Mouse (Mus musculus) small intestine, adult 2 months (tissue): ENCODE measurements at regions not wholly inside any gene's neighbourhood (a gene's known extent, or its start where the extent isn't known, plus 50 kb on each side); places are given as distances from the start of the nearest gene placed in this dataset.

Experiments used
- H3K27ac ChIP-seq: fragments of 200-500 bp; 2 replicates; pipeline ENCODE4 v1.5.1; 2012; ENCODE audit warnings: low read depth, low read length, control low read depth, inconsistent platforms; ENCODE audit not compliant: insufficient read depth
- H3K27me3 ChIP-seq: fragments of 200-500 bp; 2 replicates; pipeline ENCODE4 v1.6.1; 2012; ENCODE audit warnings: mild to moderate bottlenecking, moderate library complexity, low read length, inconsistent platforms; ENCODE audit not compliant: control insufficient read depth, insufficient read depth
- H3K36me3 ChIP-seq: fragments of 200-500 bp; 2 replicates; pipeline ENCODE4 v1.6.1; 2012; ENCODE audit warnings: mild to moderate bottlenecking, low read length, control low read depth, inconsistent platforms; ENCODE audit not compliant: control insufficient read depth, insufficient read depth
- H3K4me1 ChIP-seq: fragments of 200-500 bp; 2 replicates; pipeline ENCODE4 v1.6.1; 2012; ENCODE audit warnings: low read length, inconsistent platforms, mixed read lengths; ENCODE audit not compliant: control insufficient read depth, insufficient read depth, insufficient read length
- H3K4me3 ChIP-seq: fragments of 200-500 bp; 2 replicates; pipeline ENCODE4 v1.5.1; 2012; ENCODE audit warnings: low read depth, mild to moderate bottlenecking, control low read depth, inconsistent platforms, low read length, moderate library complexity
- CTCF ChIP-seq: fragments of 200-500 bp; IDR thresholded peaks from 2 replicates; pipeline ENCODE4 v1.5.1; 2012; ENCODE audit warnings: low read depth, mild to moderate bottlenecking, control low read depth, inconsistent platforms, low read length, moderate library complexity, mixed read lengths; ENCODE audit not compliant: insufficient replicate concordance, insufficient read length; ENCODE audit errors: extremely low read depth
- POLR2A ChIP-seq: fragments of 200-500 bp; IDR thresholded peaks from 2 replicates; pipeline ENCODE4 v1.6.1; 2012; ENCODE audit warnings: low read depth, mild to moderate bottlenecking, control low read depth, inconsistent platforms, low read length, moderate library complexity
- WGBS: fragments of 180-500 bp; shearing (Covaris S2); methylation state at CpG from one replicate; pipeline ENCODE4 v1.1.7; 2018; 5-methylcytosine and 5-hydroxymethylcytosine counted together

- Histone ChIP-seq H3K27ac (no peak overlapping the region), H3K27me3 (no peaks in the 10 kb centered on the region), H3K4me1 (no peaks in the 10 kb centered on the region), H3K36me3 (no peaks in the 10 kb centered on the region), H3K4me3 (no peak overlapping the region)
- 76% methylated on average over 3 of the region's 3 CpGs for WGBS
- TF ChIP-seq CTCF: no peak
- no peak for TF ChIP-seq POLR2A
Measured at GRCm38 (mm10) chr5:15874065-15874464, 60.4 kb upstream of the Cacna2d1 start.

- no peaks in the 10 kb centered on the region for H3K4me1 ChIP-seq
- H3K27me3 ChIP-seq: no peaks in the 10 kb centered on the region
- no peaks in the 10 kb centered on the region for H3K36me3 ChIP-seq
- TF ChIP-seq CTCF (no peak), POLR2A (no peak)
- no peak overlapping the region for H3K27ac ChIP-seq
- H3K4me3 ChIP-seq: no peak overlapping the region
Measured at GRCm38 (mm10) chr5:15883004-15883403, 51.5 kb upstream of the Cacna2d1 start.
